Mouse (Mus musculus) CH12.LX (cell line): Measurements from ENCODE around the gene Ell2. TPM values are rescaled to one million over a fixed set of nuclear protein-coding genes. Genes with fewer than 3 reads are reported as not detected.
A peak's percentile ranks its signal among the peaks of the same experiment; 100 is the strongest.

Experiments
- DNase-seq: peaks from one replicate; pipeline ENCODE4 v3.0.0-alpha.2; 2013; ENCODE audit errors: extremely low read depth
- H3K27ac ChIP-seq: 2 replicates; pipeline ENCODE4 v1.5.1; 2012; ENCODE audit warnings: low read depth, mild to moderate bottlenecking, control low read depth, moderate library complexity; ENCODE audit not compliant: insufficient read depth
- H3K27me3 ChIP-seq: replicated peaks from 2 replicates; pipeline ENCODE3; 2012; ENCODE audit warnings: inconsistent platforms
- H3K36me3 ChIP-seq, 2 experiments: replicated peaks in 1 of 2; 2 replicates each; pipeline versions ENCODE3 to v1.6.1; 2012; ENCODE audit warnings: inconsistent platforms in 1 of 2, low read length in 1 of 2, mild to moderate bottlenecking in 1 of 2, mixed read lengths in 1 of 2, moderate library complexity in 1 of 2; ENCODE audit not compliant: control insufficient read depth in 1 of 2, insufficient read depth in 1 of 2
- H3K4me1 ChIP-seq, 2 experiments: 2 replicates each; pipeline ENCODE4 v1.6.1; 2012; ENCODE audit warnings: inconsistent platforms in 1 of 2, moderate library complexity in 1 of 2; ENCODE audit not compliant: insufficient read depth in 2 of 2, control insufficient read depth in 1 of 2
- H3K4me2 ChIP-seq: 2 replicates; pipeline ENCODE4 v1.6.1; 2012; ENCODE audit warnings: low read depth, mild to moderate bottlenecking, control low read depth; ENCODE audit not compliant: poor library complexity, insufficient read depth, severe bottlenecking
- H3K4me3 ChIP-seq, 3 experiments: fragments of 150-350 bp in 1 of 3; sonication (generic) in 1 of 3; replicated peaks in 1 of 3; 2 replicates each; pipeline versions ENCODE3 to v1.5.1; 2011 to 2012; ENCODE audit warnings: low read depth in 2 of 3, low read length in 2 of 3, mild to moderate bottlenecking in 2 of 3, moderate library complexity in 2 of 3, control low read depth in 1 of 3, improper control_type of control experiment in 1 of 3, inconsistent platforms in 1 of 3, mixed read lengths in 1 of 3; ENCODE audit not compliant: poor library complexity in 1 of 3
- H3K79me2 ChIP-seq: replicated peaks from 2 replicates; pipeline ENCODE4 v1.6.1; 2012; ENCODE audit warnings: mild to moderate bottlenecking, moderate library complexity; ENCODE audit not compliant: control insufficient read depth, poor library complexity, insufficient read depth, severe bottlenecking; ENCODE audit errors: extremely low read depth
- H3K9ac ChIP-seq: 2 replicates; pipeline ENCODE4 v1.6.1; 2012; ENCODE audit warnings: low read depth, mild to moderate bottlenecking, control low read depth, moderate library complexity; ENCODE audit not compliant: insufficient read depth
- H3K9me3 ChIP-seq: replicated peaks from 2 replicates; pipeline ENCODE3; 2012; ENCODE audit warnings: low read length, inconsistent platforms, mixed read lengths
- CHD1 ChIP-seq: IDR thresholded peaks from 2 replicates; pipeline ENCODE4 v1.6.1; 2012; ENCODE audit warnings: low read depth, low read length, improper control_type of control experiment, inconsistent platforms
- E2F4 ChIP-seq: IDR thresholded peaks from 2 replicates; pipeline ENCODE4 v1.6.1; 2011; ENCODE audit warnings: low read depth, low read length, improper control_type of control experiment; ENCODE audit not compliant: insufficient replicate concordance
- EP300 ChIP-seq: IDR thresholded peaks from 2 replicates; pipeline ENCODE4 v1.6.1; 2011; ENCODE audit warnings: low read length, improper control_type of control experiment
- IRF4 ChIP-seq: IDR thresholded peaks from 2 replicates; pipeline ENCODE4 v1.6.1; 2014; ENCODE audit warnings: low read depth, mild to moderate bottlenecking, inconsistent platforms, low read length, improper control_type of control experiment
- MAFK ChIP-seq: IDR thresholded peaks from 2 replicates; pipeline ENCODE4 v1.6.1; 2011; ENCODE audit warnings: low read length, improper control_type of control experiment; ENCODE audit not compliant: insufficient replicate concordance
- MYC ChIP-seq: IDR thresholded peaks from 2 replicates; pipeline ENCODE4 v1.6.1; 2011; ENCODE audit warnings: low read depth, mild to moderate bottlenecking, improper control_type of control experiment, low read length
- NELFE ChIP-seq: IDR thresholded peaks from 2 replicates; pipeline ENCODE4 v1.6.1; 2011; ENCODE audit warnings: low read depth, low read length, improper control_type of control experiment
- NRF1 ChIP-seq: IDR thresholded peaks from 2 replicates; pipeline ENCODE4 v1.6.1; 2014; ENCODE audit warnings: low read depth, mild to moderate bottlenecking, inconsistent platforms, low read length, improper control_type of control experiment, moderate library complexity
- POLR2A ChIP-seq: IDR thresholded peaks from 2 replicates; pipeline ENCODE4 v1.6.1; 2011; ENCODE audit warnings: low read depth, mild to moderate bottlenecking, improper control_type of control experiment, low read length
- SIN3A ChIP-seq: IDR thresholded peaks from 2 replicates; pipeline ENCODE4 v1.6.1; 2012; ENCODE audit warnings: low read length, improper control_type of control experiment, inconsistent platforms
- TCF12 ChIP-seq: IDR thresholded peaks from 2 replicates; pipeline ENCODE4 v1.6.1; 2014; ENCODE audit warnings: low read depth, mild to moderate bottlenecking, inconsistent platforms, low read length, improper control_type of control experiment
- ZKSCAN1 ChIP-seq: IDR thresholded peaks from 2 replicates; pipeline ENCODE4 v1.6.1; 2012; ENCODE audit warnings: low read depth, inconsistent platforms, low read length, improper control_type of control experiment, borderline replicate concordance
- dilution Hi-C: fragments of 300-500 bp; cut with MboI; formaldehyde crosslinking; loops from 2 replicates; pipeline ENCODE4 v1.14.3; 2020; ENCODE audit warnings: low sequenced_read_pairs; ENCODE audit not compliant: extremely low pct_unique_long_range_greater_than_20kb, extremely low pct_ligation_motif_present
- in situ Hi-C: fragments of 300-500 bp; cut with MboI; formaldehyde crosslinking; loops from 3 replicates; pipeline ENCODE4 v1.14.3; 2019; ENCODE audit warnings: low sequenced_read_pairs, low pct_ligation_motif_present, low pct_unique_long_range_greater_than_20kb, mixed read lengths
- polyA plus RNA-seq: library from polyadenylated mRNA; unstranded; fragments of >175 nt; gene quantifications from 2 replicates; pipeline ENCODE4 v1.2.1, GENCODE M21; 2012; ENCODE audit warnings: low read depth; ENCODE audit not compliant: insufficient read length
- total RNA-seq, 2 experiments: library from RNA; depleted of rRNA; stranded (reverse); fragments of 300-350 nt in 1 of 2; fragments of >200 nt in 1 of 2; gene quantifications; 2 replicates each; pipeline ENCODE4 v1.2.3; 2012 to 2014

Gene Ell2
- total and polyA plus RNA-seq, 3 experiments, result 44.4 to 123 (median 50.9) TPM

DNA sequence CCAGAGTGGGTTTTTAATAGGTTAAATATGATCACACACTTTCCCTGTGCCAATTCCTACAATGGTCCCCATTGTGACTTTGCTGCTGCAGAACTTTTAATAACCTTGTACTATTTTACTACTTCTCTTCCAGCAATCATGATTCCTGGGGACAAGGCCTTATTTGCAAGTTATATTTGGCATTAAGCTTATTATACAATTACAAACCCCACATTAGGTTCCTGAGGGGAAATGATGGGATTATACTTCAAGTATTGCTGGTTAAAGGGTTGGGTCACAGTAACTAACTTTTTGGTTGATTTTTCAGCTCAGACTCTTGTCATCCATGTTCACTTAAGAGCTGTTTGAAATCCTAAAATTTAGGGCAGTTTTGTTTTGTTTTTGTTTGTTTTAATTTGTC, 11.8 kb downstream of the Ell2 start:
- DNase-seq, result no peak
- dilution Hi-C loops (no loop called here), in situ Hi-C loops (loop anchor here (25.0 kb wide), 1 partner anchor 481 kb away; no protein-coding TSS in a partner anchor)
- Histone ChIP-seq H3K36me3 (peaks cover 2 to 9% of the 10 kb centered on the region in 2 experiments), H3K27me3 (no peaks in the 10 kb centered on the region), H3K4me2 (peak overlapping the region; percentile 82; the same call in 1 of the 2 replicates), H3K9me3 (no peaks in the 10 kb centered on the region), H3K27ac (no peak overlapping the region), H3K79me2 (peaks cover 89% of the 10 kb centered on the region), H3K9ac (peak overlapping the region; percentile 33; the same call in 1 of the 2 replicates), H3K4me3 (no peak overlapping the region), H3K4me1 (peaks cover 29 to 87% of the 10 kb centered on the region in 2 experiments)
- TF ChIP-seq EP300 (no peak), SIN3A (0 out of 2 replicates have a peak, but pooled peaks have one; percentile 50), NELFE (no peak), POLR2A (no peak), CHD1 (peak; percentile 71; the same call in 1 of the 2 replicates), MAFK (no peak)

DNA sequence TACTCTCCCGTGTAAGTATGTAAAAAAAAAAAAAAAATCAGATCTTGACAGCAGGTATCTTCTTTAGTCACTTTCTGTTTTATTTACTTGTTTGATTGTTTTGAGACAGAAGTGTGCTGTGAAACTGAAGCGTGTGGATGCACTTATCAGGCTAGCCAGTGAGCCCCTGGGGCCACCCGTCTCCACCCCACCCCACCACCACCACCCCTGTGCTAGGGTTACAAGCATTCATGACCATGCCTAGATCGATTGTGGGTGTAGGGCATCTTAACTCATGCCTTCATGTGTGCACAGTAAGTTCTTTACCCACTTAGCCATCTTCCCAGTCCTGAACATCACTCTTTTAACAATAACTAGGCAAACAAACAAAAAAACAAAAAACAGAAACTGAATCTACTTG, 13.1 kb downstream of the Ell2 start:
- in situ Hi-C loops (loop anchor here (25.0 kb wide), 1 partner anchor 482 kb away; no protein-coding TSS in a partner anchor), dilution Hi-C loops (no loop called here)
- 0 out of 2 replicates have a peak overlapping the region, but pooled peaks have one; percentile 54 for H3K27ac ChIP-seq
- H3K4me3 ChIP-seq, result no peak overlapping the region
- no peaks in the 10 kb centered on the region for H3K27me3 ChIP-seq
- no peak overlapping the region for H3K4me2 ChIP-seq
- H3K36me3 ChIP-seq, result peaks cover 11 to 13% of the 10 kb centered on the region in 2 experiments
- DNase-seq, result no peak
- peaks cover 91% of the 10 kb centered on the region for H3K79me2 ChIP-seq
- peaks cover 30 to 77% of the 10 kb centered on the region in 2 experiments for H3K4me1 ChIP-seq
- no peaks in the 10 kb centered on the region for H3K9me3 ChIP-seq
- H3K9ac ChIP-seq, result no peak overlapping the region
- TF ChIP-seq E2F4 (no peak), ZKSCAN1 (no peak), POLR2A (0 out of 2 replicates have a peak, but pooled peaks have one; percentile 4)

DNA sequence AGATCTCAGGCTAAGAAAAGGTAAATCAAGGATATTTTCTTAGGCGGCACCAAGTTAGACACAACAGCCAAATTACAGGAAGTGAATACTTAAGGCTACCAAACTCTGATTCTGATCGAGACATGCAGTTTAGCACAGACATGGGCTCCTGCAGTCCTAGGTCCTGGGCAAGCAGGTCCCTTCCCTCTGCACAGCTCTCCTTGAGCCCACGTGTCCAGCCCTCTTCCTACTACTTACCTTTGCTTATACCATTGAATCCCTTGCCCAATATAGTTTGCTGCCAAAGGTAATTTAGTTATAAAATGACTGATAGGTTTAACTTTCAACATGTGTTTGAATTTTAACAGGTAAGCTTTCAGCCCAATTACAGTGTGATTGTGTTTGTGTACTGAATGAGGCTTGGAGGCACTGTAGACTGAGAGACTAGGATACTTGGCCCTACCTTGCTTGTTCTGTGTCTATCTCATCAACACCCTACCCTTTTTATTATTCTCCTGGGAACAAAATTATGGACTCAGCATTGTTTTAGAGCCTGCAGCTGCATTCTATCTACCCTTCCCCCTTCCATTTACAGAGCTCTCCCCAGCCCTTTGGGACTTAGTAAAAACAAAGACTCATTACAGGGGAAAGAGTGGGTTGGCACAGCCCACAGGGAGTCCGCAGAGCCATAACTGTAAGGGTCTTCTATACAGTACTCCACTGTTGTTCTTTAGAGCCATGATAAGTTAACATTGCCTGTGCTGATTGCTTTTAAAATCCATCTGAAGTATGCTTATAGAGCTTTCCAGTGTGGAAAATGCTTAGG, 20.2 kb downstream of the Ell2 start:
- 0 out of 2 replicates have a peak overlapping the region, but pooled peaks have one; percentile 17 for H3K27ac ChIP-seq
- H3K27me3 ChIP-seq, result no peaks in the 10 kb centered on the region
- H3K4me1 ChIP-seq, result peaks cover 9 to 61% of the 10 kb centered on the region in 2 experiments
- no peak for DNase-seq
- peaks cover 80% of the 10 kb centered on the region for H3K79me2 ChIP-seq
- dilution Hi-C loops (no loop called here), in situ Hi-C loops (no loop called here)
- no peak overlapping the region for H3K4me3 ChIP-seq
- H3K36me3 ChIP-seq, result peaks cover 13 to 25% of the 10 kb centered on the region in 2 experiments
- no peak for TF ChIP-seq NRF1
- TF ChIP-seq SIN3A, result no peak
- no peak for TF ChIP-seq IRF4
- 0 out of 2 replicates have a peak, but pooled peaks have one; percentile 32 for TF ChIP-seq MAFK
- TF ChIP-seq MYC, result no peak
- no peak for TF ChIP-seq TCF12
- H3K9ac ChIP-seq, result no peak overlapping the region; the same call in 1 of the 2 replicates
- no peak overlapping the region for H3K4me2 ChIP-seq
- H3K9me3 ChIP-seq, result no peaks in the 10 kb centered on the region
